ENCODE assay signal across 19 mouse cellular contexts in genomic region chr3:103778660-103779059, GRCm38 (mm10). TPM values are rescaled to one million over a fixed set of nuclear protein-coding genes. Genes with fewer than 3 reads are reported as not detected.
"Had no signal": no experiment of that assay in that cellular context is flagged by ENCODE, and none has a peak within 500 bp of the region (broad histone marks: within the 10 kb centered on the region; RNA-seq: fewer than 3 reads in every experiment).

No protein-coding gene starts in this region.

- H3K27me3 ChIP-seq: kidney, embryonic 15.5 days; lung, embryonic 15.5 days; neural tube, embryonic 15.5 days had no signal

- H3K9ac ChIP-seq: kidney, embryonic 15.5 days; lung, embryonic 15.5 days; neural tube, embryonic 15.5 days had no signal

- H3K9me3 ChIP-seq: kidney, embryonic 15.5 days; limb, embryonic 10.5 days; lung, embryonic 15.5 days; midbrain, embryonic 10.5 days; neural tube, embryonic 15.5 days had no signal

- DNase-seq: kidney, adult 18-20 months; kidney, postnatal 25 days; lung, postnatal 14 days; midbrain, embryonic 14.5 days; spleen, adult 18-20 months had no signal

- H3K4me3 ChIP-seq: kidney, embryonic 15.5 days; left cerebral cortex, adult 2 months; limb, embryonic 10.5 days; lung, embryonic 15.5 days; midbrain, embryonic 10.5 days; myocyte; neural tube, embryonic 15.5 days had no signal

- H3K4me1 ChIP-seq: limb, embryonic 10.5 days; neural tube, embryonic 15.5 days had no signal

- H3K27ac ChIP-seq: kidney, embryonic 15.5 days; left cerebral cortex, adult 2 months; limb, embryonic 10.5 days; lung, embryonic 15.5 days; midbrain, embryonic 10.5 days; neural tube, embryonic 15.5 days had no signal

- H3K4me2 ChIP-seq: kidney, embryonic 15.5 days; liver, embryonic 11.5 days; lung, embryonic 15.5 days; neural tube, embryonic 15.5 days had no signal

RNA-seq across cellular contexts. Expression of gene Gm43064, which starts 30.7 kb away (rescaled TPM):
- polyA plus RNA-seq: midbrain, embryonic 14.5 days; neural tube, embryonic 15.5 days had no signal

RNA-seq across cellular contexts. Expression of gene Gm10964, which starts 39.5 kb away (rescaled TPM):
- total RNA-seq: layer of hippocampus, postnatal 25 days; left cerebral cortex, adult 2 months; left cerebral cortex, postnatal 14 days had no signal
- polyA plus RNA-seq: kidney, embryonic 15.5 days; limb, embryonic 10.5 days; limb, embryonic 14.5 days; liver, embryonic 11.5 days; liver, embryonic 16.5 days; lung, embryonic 15.5 days; midbrain, embryonic 10.5 days; midbrain, embryonic 14.5 days; myocyte; neural tube, embryonic 11.5 days; neural tube, embryonic 15.5 days; stomach, embryonic 16.5 days had no signal
